Mouse (Mus musculus) neural tube, embryonic 11.5 days (tissue): ENCODE results near the gene Inpp4a. TPM values are rescaled to one million over a fixed set of nuclear protein-coding genes. Genes with fewer than 3 reads are reported as not detected.

ENCODE experiments used
- ATAC-seq: fragments of 200-750 bp; cut with Nextera tagmentation; 2 replicates; pipeline ENCODE4 v1.8.0; 2017; ENCODE audit warnings: moderate number of reproducible peaks, mild to moderate bottlenecking, moderate TSS enrichment, moderate library complexity; ENCODE audit not compliant: insufficient read depth, low FRiP score, low TSS enrichment
- DNase-seq: peaks from one replicate; pipeline ENCODE4 v3.0.0-alpha.2; 2015; ENCODE audit warnings: low spot score
- H3K27ac ChIP-seq: fragments of 300-500 bp; sonication (generic); 2 replicates; pipeline ENCODE4 v1.5.1; 2014; ENCODE audit warnings: low read depth, mild to moderate bottlenecking, low read length
- H3K27me3 ChIP-seq: fragments of 300-500 bp; sonication (generic); 2 replicates; pipeline ENCODE4 v1.6.1; 2014; ENCODE audit warnings: mild to moderate bottlenecking, low read length, mixed read lengths; ENCODE audit not compliant: control insufficient read depth, insufficient read depth
- H3K36me3 ChIP-seq: fragments of 300-500 bp; sonication (generic); 2 replicates; pipeline ENCODE4 v1.6.1; 2014; ENCODE audit warnings: mild to moderate bottlenecking, low read length, moderate library complexity, mixed read lengths; ENCODE audit not compliant: control insufficient read depth, insufficient read depth
- H3K4me1 ChIP-seq: fragments of 300-500 bp; sonication (generic); 2 replicates; pipeline ENCODE4 v1.6.1; 2014; ENCODE audit warnings: low read length, mixed read lengths; ENCODE audit not compliant: control insufficient read depth, insufficient read depth
- H3K4me2 ChIP-seq: fragments of 300-500 bp; sonication (generic); 2 replicates; pipeline ENCODE4 v1.6.1; 2014; ENCODE audit warnings: low read depth, mild to moderate bottlenecking, moderate library complexity
- H3K4me3 ChIP-seq: fragments of 300-500 bp; sonication (generic); 2 replicates; pipeline ENCODE4 v1.5.1; 2014; ENCODE audit warnings: low read depth, low read length
- H3K9ac ChIP-seq: fragments of 300-500 bp; sonication (generic); 2 replicates; pipeline ENCODE4 v1.6.1; 2014; ENCODE audit warnings: mild to moderate bottlenecking, low read length
- H3K9me3 ChIP-seq: fragments of 300-500 bp; sonication (generic); 2 replicates; pipeline ENCODE4 v1.6.1; 2016; ENCODE audit warnings: low read length; ENCODE audit not compliant: control insufficient read depth
- WGBS: fragments of 180-500 bp; shearing (Covaris S2); extraction: QIAGEN DNeasy Blood & Tissue Kit; methylation state at CpG from one replicate; pipeline ENCODE4 v1.1.7; 2014; 5-methylcytosine and 5-hydroxymethylcytosine counted together
- polyA plus RNA-seq: library from polyadenylated mRNA; unstranded; fragments of >200 nt; fragmentation: Nextera tagmentation; extraction: Ambion mirVana; gene quantifications from 2 replicates; pipeline ENCODE4 v1.2.1, GENCODE M21; 2014

Inpp4a gene
- polyA plus RNA-seq, 1 experiment from 2014 or later, result 25.8 TPM

DNA sequence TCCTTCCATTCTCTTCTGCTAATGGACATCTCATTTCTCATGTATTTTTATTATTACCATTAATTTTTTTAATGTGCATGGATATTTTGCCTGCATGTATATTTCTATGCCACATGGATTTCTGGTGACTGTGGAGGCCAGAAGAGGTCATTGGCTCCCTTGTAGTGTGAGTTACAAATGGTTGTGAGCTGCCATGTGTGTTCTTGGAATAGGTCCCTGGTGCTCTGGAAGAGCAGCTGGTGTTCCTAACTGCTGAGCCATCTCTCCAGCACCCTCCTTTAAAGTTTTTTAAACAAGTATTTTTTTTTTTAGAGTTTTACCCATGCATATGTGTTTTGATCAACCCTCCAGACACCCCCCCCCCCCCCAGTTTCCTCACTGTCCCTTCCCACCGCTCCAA, 3.3 kb upstream of the Inpp4a start:
- no peak for DNase-seq
- no peak overlapping the region for H3K27ac ChIP-seq
- no peak overlapping the region for H3K4me2 ChIP-seq
- H3K9ac ChIP-seq, result no peak overlapping the region
- H3K9me3 ChIP-seq, result no peaks in the 10 kb centered on the region
- no peak for ATAC-seq
- peaks cover 6% of the 10 kb centered on the region for H3K4me1 ChIP-seq
- H3K27me3 ChIP-seq, result no peaks in the 10 kb centered on the region
- H3K36me3 ChIP-seq, result no peaks in the 10 kb centered on the region
- H3K4me3 ChIP-seq, result no peak overlapping the region
- 65% methylated on average over 1 of the region's 1 CpGs for WGBS

DNA sequence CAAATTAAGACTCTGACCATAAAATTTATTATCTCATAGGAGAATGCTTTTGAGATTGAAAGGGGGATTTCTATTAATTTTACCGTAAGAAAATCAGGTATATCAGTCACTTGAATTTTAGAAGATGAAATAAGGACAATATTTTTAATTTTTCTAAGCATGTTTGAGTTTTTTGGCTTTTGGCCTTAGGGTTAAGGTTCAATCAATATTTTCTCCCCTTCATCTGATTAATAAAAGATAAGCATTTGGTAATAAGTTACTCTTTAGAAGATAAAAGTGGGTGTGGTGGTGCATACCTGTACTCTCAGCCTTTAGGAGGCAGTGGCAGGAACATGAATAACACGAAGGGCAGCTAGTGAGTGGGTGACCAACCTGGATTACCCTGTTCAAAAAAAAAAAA, 761 bp upstream of the Inpp4a start:
- Histone ChIP-seq H3K27me3 (no peaks in the 10 kb centered on the region), H3K4me3 (no peak overlapping the region), H3K36me3 (no peaks in the 10 kb centered on the region), H3K9ac (no peak overlapping the region), H3K4me2 (no peak overlapping the region), H3K9me3 (no peaks in the 10 kb centered on the region), H3K27ac (no peak overlapping the region), H3K4me1 (peaks cover 6% of the 10 kb centered on the region)
- DNase-seq (no peak), ATAC-seq (no peak)
- 76% methylated on average over 2 of the region's 2 CpGs for WGBS

DNA sequence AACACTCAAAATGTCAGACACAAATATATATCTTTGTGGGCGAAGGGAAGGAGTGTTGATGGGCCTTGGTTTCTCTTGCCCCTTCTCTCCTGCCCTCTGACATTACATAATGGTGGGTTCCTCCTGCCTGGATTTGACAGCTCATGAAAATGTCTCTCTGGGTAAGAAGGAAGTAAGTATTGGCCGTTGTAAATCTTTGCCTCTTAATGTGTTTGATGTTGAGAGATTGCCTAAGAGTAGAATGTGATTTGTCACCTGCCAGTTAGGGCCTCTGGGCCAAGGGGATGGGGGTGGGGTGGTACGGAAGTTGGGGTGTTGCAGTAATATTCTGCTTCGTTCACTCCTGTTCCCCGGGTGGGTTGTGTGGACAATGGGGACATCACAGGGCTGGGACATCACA, 985 bp downstream of the Inpp4a start:
- H3K27ac ChIP-seq, result no peak overlapping the region
- H3K4me2 ChIP-seq, result peak overlapping the region; percentile 53
- H3K9me3 ChIP-seq, result no peaks in the 10 kb centered on the region
- H3K27me3 ChIP-seq, result no peaks in the 10 kb centered on the region
- WGBS, result 53% methylated on average over 5 of the region's 5 CpGs
- ATAC-seq, result no peak
- H3K4me3 ChIP-seq, result peak overlapping the region; percentile 58
- DNase-seq, result no peak
- peak overlapping the region; percentile 74 for H3K9ac ChIP-seq
- no peaks in the 10 kb centered on the region for H3K36me3 ChIP-seq
- peaks cover 6% of the 10 kb centered on the region for H3K4me1 ChIP-seq

DNA sequence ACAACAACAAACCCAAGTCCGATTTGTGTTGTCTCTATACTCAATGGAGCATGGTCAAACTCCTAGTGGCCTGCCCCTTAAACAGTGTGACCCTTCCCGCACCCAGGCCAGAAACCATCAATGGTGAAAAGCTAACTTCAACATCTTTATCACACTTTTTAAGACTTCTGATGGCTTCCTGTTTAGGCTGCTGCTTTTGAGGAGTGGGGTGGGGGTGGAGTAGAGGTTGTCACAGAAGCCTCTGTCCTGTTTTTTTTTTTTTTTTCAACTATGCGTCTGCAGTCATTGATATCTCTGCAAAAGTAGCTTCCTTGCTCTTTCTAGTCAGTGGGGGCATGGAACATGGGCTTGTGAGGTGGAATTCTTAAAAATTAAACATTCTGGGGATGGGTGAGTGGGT, 3.1 kb downstream of the Inpp4a start:
- no peak overlapping the region for H3K4me3 ChIP-seq
- no peak for DNase-seq
- ATAC-seq, result no peak
- WGBS, result 71% methylated on average over 3 of the region's 3 CpGs
- H3K4me1 ChIP-seq, result peaks cover 6% of the 10 kb centered on the region
- H3K36me3 ChIP-seq, result no peaks in the 10 kb centered on the region
- no peak overlapping the region for H3K27ac ChIP-seq
- H3K27me3 ChIP-seq, result no peaks in the 10 kb centered on the region
- H3K9ac ChIP-seq, result no peak overlapping the region
- H3K4me2 ChIP-seq, result no peak overlapping the region
- no peaks in the 10 kb centered on the region for H3K9me3 ChIP-seq

DNA sequence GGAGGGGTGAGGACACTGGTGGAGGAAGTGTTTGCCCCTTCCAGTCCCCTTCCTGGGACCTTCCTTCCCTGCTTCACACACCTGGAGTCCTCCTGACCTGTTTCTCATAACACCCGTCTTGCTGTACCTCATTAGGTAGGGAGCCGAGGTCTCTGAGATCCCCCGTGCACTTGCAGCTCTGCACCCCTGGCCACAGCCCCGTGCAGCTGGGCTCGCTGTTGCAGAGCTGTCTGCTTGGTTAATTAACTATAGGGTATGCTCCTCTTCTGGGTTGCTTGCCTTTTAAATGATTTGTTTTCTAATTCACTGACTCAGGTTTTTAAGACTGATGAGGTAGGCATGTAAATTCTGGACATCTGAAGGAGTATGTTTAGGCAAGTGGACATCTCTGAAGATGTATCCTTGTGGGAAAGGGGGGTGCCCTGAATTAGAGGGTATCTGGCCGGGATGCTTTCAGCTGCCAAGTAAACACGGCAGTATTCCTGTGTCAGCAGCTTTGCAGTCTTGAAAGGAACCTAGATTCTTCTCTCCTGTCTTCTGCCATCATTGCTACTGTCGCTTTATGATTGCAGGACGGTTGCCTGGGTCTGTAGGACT, 6.1 kb downstream of the Inpp4a start:
- Histone ChIP-seq H3K27ac (no peak overlapping the region), H3K4me1 (peaks cover 3% of the 10 kb centered on the region), H3K36me3 (no peaks in the 10 kb centered on the region), H3K4me3 (no peak overlapping the region), H3K9ac (no peak overlapping the region), H3K4me2 (no peak overlapping the region), H3K27me3 (no peaks in the 10 kb centered on the region), H3K9me3 (no peaks in the 10 kb centered on the region)
- DNase-seq (no peak), ATAC-seq (no peak)
- 80% methylated on average over 9 of the region's 9 CpGs for WGBS

DNA sequence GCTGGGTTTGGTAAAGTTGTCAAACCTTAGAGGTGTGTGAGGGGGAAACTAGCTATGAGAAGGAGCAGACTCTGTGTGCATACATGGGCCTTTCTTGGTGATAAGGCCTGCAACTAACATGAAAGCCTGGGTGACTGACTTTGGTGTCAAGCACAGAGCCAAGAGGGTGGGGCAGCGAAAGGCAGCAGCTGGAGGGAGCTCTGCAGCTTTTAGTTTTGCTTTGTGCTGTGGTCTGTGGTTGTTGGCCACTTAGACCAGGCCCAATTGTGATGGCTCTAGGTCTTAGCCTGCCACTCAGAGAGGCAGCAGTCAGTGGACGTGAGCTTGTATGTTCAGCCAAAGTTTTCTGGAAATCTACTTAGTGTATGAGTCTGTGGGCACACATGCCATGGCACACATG, 7.9 kb downstream of the Inpp4a start:
- Histone ChIP-seq H3K9me3 (no peaks in the 10 kb centered on the region), H3K4me3 (no peak overlapping the region), H3K27me3 (no peaks in the 10 kb centered on the region), H3K36me3 (no peaks in the 10 kb centered on the region), H3K27ac (no peak overlapping the region), H3K9ac (no peak overlapping the region), H3K4me1 (no peaks in the 10 kb centered on the region), H3K4me2 (no peak overlapping the region)
- DNase-seq, result no peak
- no peak for ATAC-seq
- 97% methylated on average over 2 of the region's 2 CpGs for WGBS

DNA sequence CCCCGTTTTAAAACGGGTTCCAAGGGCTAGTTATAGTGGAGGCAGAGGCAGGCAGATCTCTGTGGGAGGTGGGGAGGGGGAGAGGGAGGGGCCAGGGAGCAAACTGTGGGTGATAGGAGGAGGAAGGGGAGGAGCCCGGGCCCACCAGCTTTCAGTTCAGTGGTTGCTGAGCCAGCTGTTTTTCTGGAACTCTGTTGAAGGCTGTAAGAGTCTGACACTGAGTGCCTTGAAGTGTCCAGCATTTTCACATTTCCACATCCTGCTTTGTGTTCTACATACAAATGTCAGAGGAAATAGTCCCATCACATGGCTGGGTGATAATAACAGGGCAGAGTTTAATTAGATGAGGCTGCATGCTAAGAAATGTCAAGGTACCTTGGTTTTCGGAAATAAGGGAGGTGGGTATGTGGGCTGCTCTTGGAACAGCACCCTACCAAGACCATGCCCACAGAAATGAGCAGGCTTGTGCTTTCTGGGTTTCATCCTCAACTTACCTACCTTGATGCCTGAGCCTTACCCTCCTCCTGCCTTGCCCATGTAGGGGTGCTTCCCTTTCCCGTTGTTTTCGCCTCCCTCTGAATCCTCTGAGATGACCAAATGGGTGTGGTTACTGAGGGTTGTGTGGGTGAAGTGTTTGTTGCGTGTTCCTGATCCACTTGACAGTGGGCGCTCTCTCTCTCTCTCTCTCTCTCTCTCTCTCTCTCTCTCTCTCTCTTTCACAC, 8.5 kb downstream of the Inpp4a start:
- WGBS, result 86% methylated on average over 8 of the region's 8 CpGs
- no peaks in the 10 kb centered on the region for H3K27me3 ChIP-seq
- ATAC-seq (no peak), DNase-seq (no peak)
- H3K9me3 ChIP-seq, result no peaks in the 10 kb centered on the region
- H3K27ac ChIP-seq, result no peak overlapping the region
- no peak overlapping the region for H3K4me3 ChIP-seq
- H3K4me1 ChIP-seq, result no peaks in the 10 kb centered on the region
- H3K4me2 ChIP-seq, result no peak overlapping the region
- no peak overlapping the region for H3K9ac ChIP-seq
- no peaks in the 10 kb centered on the region for H3K36me3 ChIP-seq

DNA sequence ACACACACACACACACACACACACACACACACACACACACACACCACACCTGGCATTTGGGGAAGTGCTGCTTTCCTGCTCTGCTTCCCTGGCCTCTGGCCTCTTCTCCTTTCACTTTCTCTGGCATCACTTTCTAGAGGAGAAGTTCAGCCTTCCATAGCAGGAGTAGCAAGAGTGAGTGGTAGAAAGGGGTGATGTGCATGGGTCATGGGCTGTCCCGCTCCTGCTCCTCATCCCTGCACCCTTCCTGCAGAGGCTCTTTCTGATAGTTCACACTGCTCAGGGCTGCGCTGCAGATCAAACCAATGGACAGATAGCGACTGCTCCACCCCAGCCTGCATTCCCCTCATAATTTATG, 9.1 kb downstream of the Inpp4a start:
- no peak overlapping the region for H3K4me2 ChIP-seq
- no peak overlapping the region for H3K27ac ChIP-seq
- whole genome bisulfite sequencing, result 71% methylated on average over 3 of the region's 3 CpGs
- H3K27me3 ChIP-seq, result no peaks in the 10 kb centered on the region
- no peaks in the 10 kb centered on the region for H3K9me3 ChIP-seq
- no peaks in the 10 kb centered on the region for H3K4me1 ChIP-seq
- ATAC-seq (no peak), DNase-seq (no peak)
- H3K9ac ChIP-seq, result no peak overlapping the region
- no peak overlapping the region for H3K4me3 ChIP-seq
- H3K36me3 ChIP-seq, result no peaks in the 10 kb centered on the region

DNA sequence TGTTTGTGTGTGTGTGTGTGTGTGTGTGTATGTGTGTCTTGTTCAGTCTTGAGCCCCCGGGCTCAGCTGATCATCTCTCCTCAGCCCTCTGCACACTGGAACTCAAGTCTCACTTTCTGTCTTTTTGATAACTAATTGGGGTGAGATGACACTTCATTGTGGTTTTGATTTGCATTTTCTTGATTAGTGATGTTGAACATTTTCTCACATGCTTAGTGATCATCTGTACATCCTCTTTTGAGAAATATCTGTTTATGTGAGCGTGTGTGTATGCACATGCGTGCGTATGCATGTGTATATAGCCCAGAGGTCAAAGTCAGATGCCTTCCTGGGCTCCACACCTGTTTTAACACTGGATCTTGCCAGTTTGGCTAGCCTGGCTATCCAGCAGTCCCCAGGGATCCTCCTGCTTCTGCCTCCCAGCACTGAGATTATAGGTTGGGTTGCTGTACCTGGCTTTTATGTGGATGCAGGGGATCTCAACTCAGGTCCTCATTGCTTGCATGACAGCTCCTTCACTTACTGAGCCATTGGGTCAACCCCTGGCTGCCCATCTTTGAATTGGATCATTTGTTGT, 10.4 kb downstream of the Inpp4a start:
- H3K9me3 ChIP-seq, result no peaks in the 10 kb centered on the region
- H3K4me2 ChIP-seq, result no peak overlapping the region
- H3K9ac ChIP-seq, result no peak overlapping the region
- WGBS, result 95% methylated on average over 4 of the region's 4 CpGs
- no peaks in the 10 kb centered on the region for H3K36me3 ChIP-seq
- ATAC-seq (no peak), DNase-seq (no peak)
- no peak overlapping the region for H3K4me3 ChIP-seq
- no peaks in the 10 kb centered on the region for H3K4me1 ChIP-seq
- no peaks in the 10 kb centered on the region for H3K27me3 ChIP-seq
- no peak overlapping the region for H3K27ac ChIP-seq
